Mouse (Mus musculus): Measurements from ENCODE around the gene Gm45785. TPM values are rescaled to one million over a fixed set of nuclear protein-coding genes. Genes with fewer than 3 reads are reported as not detected.

The Gm45785 gene
- polyA plus RNA-seq, 1 experiment = not detected

GRCm38 (mm10) chr7:140798212-140798611, 57.9 kb downstream of the Gm45785 start:
- no peaks in the 10 kb centered on the region for H3K9me3 ChIP-seq (replicated peaks; ENCODE audit: control insufficient read depth, insufficient read depth, low read length, poor library complexity, severe bottlenecking)
- no peak overlapping the region for H3K27ac ChIP-seq (ENCODE audit: insufficient read depth, low read length)
- no peaks in the 10 kb centered on the region for H3K27me3 ChIP-seq (ENCODE audit: control insufficient read depth, insufficient read depth, low read length, poor library complexity, severe bottlenecking)
- no peak for TF ChIP-seq EP300 (IDR thresholded peaks at IDR 0.05; ENCODE audit: insufficient read depth, low read depth, low read length)
- no peak for TF ChIP-seq CTCF (IDR thresholded peaks at IDR 0.05; ENCODE audit: low read depth, low read length)
- TF ChIP-seq POLR2A (IDR thresholded peaks at IDR 0.05; ENCODE audit: insufficient read depth, low read length) = no peak
- no peaks in the 10 kb centered on the region for H3K4me1 ChIP-seq (ENCODE audit: control insufficient read depth, insufficient read depth, low read length)
- H3K36me3 ChIP-seq (ENCODE audit: control insufficient read depth, insufficient read depth, low read length, poor library complexity, severe bottlenecking) = no peaks in the 10 kb centered on the region
- no peak overlapping the region for H3K4me3 ChIP-seq (ENCODE audit: low read depth, low read length)
- H3K9ac ChIP-seq (ENCODE audit: low read depth, poor library complexity, severe bottlenecking) = no peak overlapping the region

- no peaks in the 10 kb centered on the region for H3K4me1 ChIP-seq (ENCODE audit: control insufficient read depth, insufficient read depth, low read length)
- TF ChIP-seq POLR2A (IDR thresholded peaks at IDR 0.05; ENCODE audit: insufficient read depth, low read length) (no peak), CTCF (IDR thresholded peaks at IDR 0.05; ENCODE audit: low read depth, low read length) (peak; percentile 27)
- no peaks in the 10 kb centered on the region for H3K36me3 ChIP-seq (ENCODE audit: control insufficient read depth, insufficient read depth, low read length, poor library complexity, severe bottlenecking)
- H3K27ac ChIP-seq (ENCODE audit: insufficient read depth, low read length) = no peak overlapping the region
- H3K9me3 ChIP-seq (replicated peaks; ENCODE audit: control insufficient read depth, insufficient read depth, low read length, poor library complexity, severe bottlenecking) = no peaks in the 10 kb centered on the region
- no peak overlapping the region for H3K9ac ChIP-seq (ENCODE audit: low read depth, poor library complexity, severe bottlenecking)
- H3K4me3 ChIP-seq (ENCODE audit: low read depth, low read length) = no peak overlapping the region
- H3K27me3 ChIP-seq (ENCODE audit: control insufficient read depth, insufficient read depth, low read length, poor library complexity, severe bottlenecking) = no peaks in the 10 kb centered on the region
Measured at GRCm38 (mm10) chr7:140797619-140798018, 58.5 kb downstream of the Gm45785 start.

GRCm38 (mm10) chr7:140793541-140793940, 62.6 kb downstream of the Gm45785 start:
- no peaks in the 10 kb centered on the region for H3K36me3 ChIP-seq (ENCODE audit: control insufficient read depth, insufficient read depth, low read length, poor library complexity, severe bottlenecking)
- no peak overlapping the region for H3K9ac ChIP-seq (ENCODE audit: low read depth, poor library complexity, severe bottlenecking)
- no peaks in the 10 kb centered on the region for H3K4me1 ChIP-seq (ENCODE audit: control insufficient read depth, insufficient read depth, low read length)
- TF ChIP-seq POLR2A (IDR thresholded peaks at IDR 0.05; ENCODE audit: insufficient read depth, low read length) = no peak
- no peak for TF ChIP-seq EP300 (IDR thresholded peaks at IDR 0.05; ENCODE audit: insufficient read depth, low read depth, low read length)
- no peak for TF ChIP-seq CTCF (IDR thresholded peaks at IDR 0.05; ENCODE audit: low read depth, low read length)
- H3K27me3 ChIP-seq (ENCODE audit: control insufficient read depth, insufficient read depth, low read length, poor library complexity, severe bottlenecking) = no peaks in the 10 kb centered on the region
- no peaks in the 10 kb centered on the region for H3K9me3 ChIP-seq (replicated peaks; ENCODE audit: control insufficient read depth, insufficient read depth, low read length, poor library complexity, severe bottlenecking)
- no peak overlapping the region for H3K27ac ChIP-seq (ENCODE audit: insufficient read depth, low read length)
- no peak overlapping the region for H3K4me3 ChIP-seq (ENCODE audit: low read depth, low read length)

- H3K27ac ChIP-seq (ENCODE audit: insufficient read depth, low read length) = no peak overlapping the region
- TF ChIP-seq EP300 (IDR thresholded peaks at IDR 0.05; ENCODE audit: insufficient read depth, low read depth, low read length) (no peak), CTCF (IDR thresholded peaks at IDR 0.05; ENCODE audit: low read depth, low read length) (no peak), POLR2A (IDR thresholded peaks at IDR 0.05; ENCODE audit: insufficient read depth, low read length) (no peak)
- no peaks in the 10 kb centered on the region for H3K9me3 ChIP-seq (replicated peaks; ENCODE audit: control insufficient read depth, insufficient read depth, low read length, poor library complexity, severe bottlenecking)
Measured at GRCm38 (mm10) chr7:140788053-140788435, 68.1 kb downstream of the Gm45785 start.

GRCm38 (mm10) chr7:140787406-140788052, 68.6 kb downstream of the Gm45785 start, which contains the start of gene Syce1:
Gene Syce1 (minus strand): TSS chr7:140787852.
- Histone ChIP-seq H3K4me1 (ENCODE audit: control insufficient read depth, insufficient read depth, low read length) (no peaks in the 10 kb centered on the region), H3K9ac (ENCODE audit: low read depth, poor library complexity, severe bottlenecking) (no peak within 1 kb of the TSS), H3K9me3 (replicated peaks; ENCODE audit: control insufficient read depth, insufficient read depth, low read length, poor library complexity, severe bottlenecking) (no peaks in the 10 kb centered on the region), H3K36me3 (ENCODE audit: control insufficient read depth, insufficient read depth, low read length, poor library complexity, severe bottlenecking) (no peaks in the 10 kb centered on the region), H3K4me3 (ENCODE audit: low read depth, low read length) (peak within 1 kb of the TSS; percentile 35), H3K27ac (ENCODE audit: insufficient read depth, low read length) (no peak within 1 kb of the TSS), H3K27me3 (ENCODE audit: control insufficient read depth, insufficient read depth, low read length, poor library complexity, severe bottlenecking) (no peaks in the 10 kb centered on the region; the same call in 1 of the 2 replicates)
- no peak for TF ChIP-seq CTCF (IDR thresholded peaks at IDR 0.05; ENCODE audit: low read depth, low read length)

More at GRCm38 (mm10) chr7:140788053-140788435, 68.1 kb downstream of the Gm45785 start:
- no peaks in the 10 kb centered on the region for H3K36me3 ChIP-seq (ENCODE audit: control insufficient read depth, insufficient read depth, low read length, poor library complexity, severe bottlenecking)
- no peaks in the 10 kb centered on the region; the same call in 1 of the 2 replicates for H3K27me3 ChIP-seq (ENCODE audit: control insufficient read depth, insufficient read depth, low read length, poor library complexity, severe bottlenecking)
- no peaks in the 10 kb centered on the region for H3K4me1 ChIP-seq (ENCODE audit: control insufficient read depth, insufficient read depth, low read length)
- H3K4me3 ChIP-seq (ENCODE audit: low read depth, low read length) = no peak overlapping the region
- H3K9ac ChIP-seq (ENCODE audit: low read depth, poor library complexity, severe bottlenecking) = no peak overlapping the region

GRCm38 (mm10) chr7:140780548-140780947, 75.6 kb downstream of the Gm45785 start:
- Histone ChIP-seq H3K9ac (ENCODE audit: low read depth, poor library complexity, severe bottlenecking) (no peak overlapping the region), H3K27ac (ENCODE audit: insufficient read depth, low read length) (no peak overlapping the region), H3K9me3 (replicated peaks; ENCODE audit: control insufficient read depth, insufficient read depth, low read length, poor library complexity, severe bottlenecking) (no peaks in the 10 kb centered on the region), H3K36me3 (ENCODE audit: control insufficient read depth, insufficient read depth, low read length, poor library complexity, severe bottlenecking) (no peaks in the 10 kb centered on the region), H3K27me3 (ENCODE audit: control insufficient read depth, insufficient read depth, low read length, poor library complexity, severe bottlenecking) (no peaks in the 10 kb centered on the region), H3K4me3 (ENCODE audit: low read depth, low read length) (no peak overlapping the region), H3K4me1 (ENCODE audit: control insufficient read depth, insufficient read depth, low read length) (no peaks in the 10 kb centered on the region)
- TF ChIP-seq CTCF (IDR thresholded peaks at IDR 0.05; ENCODE audit: low read depth, low read length) (no peak), POLR2A (IDR thresholded peaks at IDR 0.05; ENCODE audit: insufficient read depth, low read length) (no peak), EP300 (IDR thresholded peaks at IDR 0.05; ENCODE audit: insufficient read depth, low read depth, low read length) (no peak)

Other genes with a start within 250 kb of the Gm45785 start
- gene Olfr61, start 227.4 kb downstream of the Gm45785 start, polyA plus RNA-seq (2011; ENCODE audit: insufficient read depth, insufficient read length, low read depth, missing spikeins) = not detected in 2 replicates
- not detected in 2 replicates for gene Olfr53, start 209.9 kb downstream of the Gm45785 start, polyA plus RNA-seq (2011; ENCODE audit: insufficient read depth, insufficient read length, low read depth, missing spikeins)
- 0.17 and 0.48 TPM in 2 replicates for gene Olfr539, start 196.4 kb downstream of the Gm45785 start, polyA plus RNA-seq (2011; ENCODE audit: insufficient read depth, insufficient read length, low read depth, missing spikeins)
- not detected in 2 replicates for gene Olfr45, start 174.4 kb downstream of the Gm45785 start, polyA plus RNA-seq (2011; ENCODE audit: insufficient read depth, insufficient read length, low read depth, missing spikeins)
- not detected in 2 replicates for gene Olfr541, start 159.1 kb downstream of the Gm45785 start, polyA plus RNA-seq (2011; ENCODE audit: insufficient read depth, insufficient read length, low read depth, missing spikeins)
- not detected in 2 replicates for gene Cyp2e1, start 92.6 kb downstream of the Gm45785 start, polyA plus RNA-seq (2011; ENCODE audit: insufficient read depth, insufficient read length, low read depth, missing spikeins)
- gene Syce1, start 68.5 kb downstream of the Gm45785 start, polyA plus RNA-seq (2011; ENCODE audit: insufficient read depth, insufficient read length, low read depth, missing spikeins) = 3.7 and 3.9 TPM in 2 replicates
- 14.5 and 23.4 TPM in 2 replicates for gene Zfp941, start 34.2 kb downstream of the Gm45785 start, polyA plus RNA-seq (2011; ENCODE audit: insufficient read depth, insufficient read length, low read depth, missing spikeins)
- gene Urah, start 21.3 kb downstream of the Gm45785 start, polyA plus RNA-seq (2011; ENCODE audit: insufficient read depth, insufficient read length, low read depth, missing spikeins) = 13.1 and 15.2 TPM in 2 replicates
- gene Scgb1c1, start 10.8 kb downstream of the Gm45785 start, polyA plus RNA-seq (2011; ENCODE audit: insufficient read depth, insufficient read length, low read depth, missing spikeins) = not detected in 2 replicates
- gene Odf3, start 8.5 kb downstream of the Gm45785 start, polyA plus RNA-seq (2011; ENCODE audit: insufficient read depth, insufficient read length, low read depth, missing spikeins) = not detected in 2 replicates
- gene Ric8a, start 626 bp upstream of the Gm45785 start, polyA plus RNA-seq (2011; ENCODE audit: insufficient read depth, insufficient read length, low read depth, missing spikeins) = 23.3 and 26.3 TPM in 2 replicates
- gene Bet1l, start 1.2 kb upstream of the Gm45785 start, polyA plus RNA-seq (2011; ENCODE audit: insufficient read depth, insufficient read length, low read depth, missing spikeins) = 14.0 and 18.3 TPM in 2 replicates
- gene Psmd13, start 25.6 kb upstream of the Gm45785 start, polyA plus RNA-seq (2011; ENCODE audit: insufficient read depth, insufficient read length, low read depth, missing spikeins) = 246 and 251 TPM in 2 replicates
- 17.4 and 17.9 TPM in 2 replicates for gene Sirt3, start 26.0 kb upstream of the Gm45785 start, polyA plus RNA-seq (2011; ENCODE audit: insufficient read depth, insufficient read length, low read depth, missing spikeins)
- gene Cox8b, start 44.1 kb upstream of the Gm45785 start, polyA plus RNA-seq (2011; ENCODE audit: insufficient read depth, insufficient read length, low read depth, missing spikeins) = not detected in 2 replicates
- not detected in 2 replicates for gene Nlrp6, start 64.6 kb upstream of the Gm45785 start, polyA plus RNA-seq (2011; ENCODE audit: insufficient read depth, insufficient read length, low read depth, missing spikeins)
- 9.4 and 9.7 TPM in 2 replicates for gene Pgghg, start 85.1 kb upstream of the Gm45785 start, polyA plus RNA-seq (2011; ENCODE audit: insufficient read depth, insufficient read length, low read depth, missing spikeins)
- gene Ifitm5, start 94.0 kb upstream of the Gm45785 start, polyA plus RNA-seq (2011; ENCODE audit: insufficient read depth, insufficient read length, low read depth, missing spikeins) = 1.8 and 3.9 TPM in 2 replicates
- 3.1 TPM in 1 of 2 replicates, not detected in the other for gene Gm45717, start 99.6 kb upstream of the Gm45785 start, polyA plus RNA-seq (2011; ENCODE audit: insufficient read depth, insufficient read length, low read depth, missing spikeins)
- 720 and 786 TPM in 2 replicates for gene Ifitm2, start 99.7 kb upstream of the Gm45785 start, polyA plus RNA-seq (2011; ENCODE audit: insufficient read depth, insufficient read length, low read depth, missing spikeins)
- gene Ifitm1, start 110.9 kb upstream of the Gm45785 start, polyA plus RNA-seq (2011; ENCODE audit: insufficient read depth, insufficient read length, low read depth, missing spikeins) = 501 and 504 TPM in 2 replicates
- 410 and 433 TPM in 2 replicates for gene Ifitm3, start 154.4 kb upstream of the Gm45785 start, polyA plus RNA-seq (2011; ENCODE audit: insufficient read depth, insufficient read length, low read depth, missing spikeins)
- gene Ifitm6, start 161.6 kb upstream of the Gm45785 start, polyA plus RNA-seq (2011; ENCODE audit: insufficient read depth, insufficient read length, low read depth, missing spikeins) = not detected in 2 replicates
- not detected in 2 replicates for gene Gm17387, start 172.8 kb upstream of the Gm45785 start, polyA plus RNA-seq (2011; ENCODE audit: insufficient read depth, insufficient read length, low read depth, missing spikeins)
- 18.3 and 22.2 TPM in 2 replicates for gene B4galnt4, start 204.8 kb upstream of the Gm45785 start, polyA plus RNA-seq (2011; ENCODE audit: insufficient read depth, insufficient read length, low read depth, missing spikeins)
- gene Pkp3, start 221.9 kb upstream of the Gm45785 start, polyA plus RNA-seq (2011; ENCODE audit: insufficient read depth, insufficient read length, low read depth, missing spikeins) = 19.6 and 22.0 TPM in 2 replicates
- 15.4 and 23.2 TPM in 2 replicates for gene Sigirr, start 244.2 kb upstream of the Gm45785 start, polyA plus RNA-seq (2011; ENCODE audit: insufficient read depth, insufficient read length, low read depth, missing spikeins)